Mouse (Mus musculus): ENCODE measurements around the gene Plekhm1.
"Not testable (repeated sequence)": the region's sequence is repeated elsewhere in the genome, so short reads cannot be mapped to it uniquely, and the experiment has no call there.

The Plekhm1 gene

DNA sequence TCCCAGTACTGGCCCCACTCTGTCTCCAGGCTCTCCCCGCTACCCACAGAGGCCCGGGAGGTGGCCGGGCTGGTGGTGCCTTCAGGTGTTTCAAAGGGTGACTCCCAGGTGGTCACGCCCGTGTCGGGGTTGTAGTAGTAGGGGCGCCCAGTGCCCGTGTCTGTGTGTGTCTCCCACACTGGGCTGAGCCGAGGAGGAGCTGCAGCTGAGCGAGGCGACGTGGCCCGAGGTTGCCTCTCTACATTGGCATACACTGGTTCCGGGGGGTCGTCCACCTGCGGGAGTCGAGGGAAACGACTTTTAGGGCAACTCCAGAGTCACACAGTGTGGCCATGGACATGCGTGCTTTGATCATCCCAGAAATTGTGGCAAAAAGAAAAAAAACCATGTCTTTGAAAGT lies 72.4 kb downstream of the Plekhm1 start:
- DNase-seq (ENCODE audit: low spot score in 2 of 2) = no peak

DNA sequence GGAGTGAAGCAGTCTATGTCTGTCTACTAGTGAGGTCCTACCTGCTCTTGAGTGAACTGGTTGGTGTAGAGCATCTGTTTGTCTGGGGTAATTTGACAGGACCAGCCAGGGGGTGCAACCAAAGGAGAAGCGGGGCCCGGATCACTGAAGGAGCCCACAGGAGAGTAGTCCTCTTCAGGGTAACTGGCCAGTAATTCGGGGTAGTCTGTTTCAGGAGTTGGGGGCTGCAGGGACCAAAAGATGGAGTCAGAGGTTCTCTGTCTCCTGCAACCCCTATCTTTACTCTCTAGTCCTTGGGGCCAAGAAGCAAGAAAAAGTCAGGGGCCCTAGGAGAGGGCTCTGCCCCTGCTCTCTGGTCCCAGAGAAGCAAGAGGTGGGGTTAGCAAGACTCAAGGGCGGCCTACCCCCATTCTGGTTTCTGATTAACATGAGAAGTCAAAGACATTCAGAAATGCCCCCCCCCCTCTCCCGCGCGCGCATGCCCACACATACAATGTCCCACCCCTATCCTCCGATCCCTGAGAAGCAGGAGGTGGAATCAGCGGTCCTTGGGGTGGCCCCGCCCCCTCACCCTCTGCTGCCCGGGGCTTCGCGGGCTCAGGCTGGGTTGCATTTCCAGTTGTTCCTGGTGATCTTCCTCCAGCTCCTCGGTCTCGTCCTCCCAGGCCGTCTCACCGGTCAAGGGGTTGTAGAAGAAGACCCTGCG lies 72.9 kb downstream of the Plekhm1 start:
- DNase-seq (ENCODE audit: low spot score in 2 of 2) = no peak

DNA sequence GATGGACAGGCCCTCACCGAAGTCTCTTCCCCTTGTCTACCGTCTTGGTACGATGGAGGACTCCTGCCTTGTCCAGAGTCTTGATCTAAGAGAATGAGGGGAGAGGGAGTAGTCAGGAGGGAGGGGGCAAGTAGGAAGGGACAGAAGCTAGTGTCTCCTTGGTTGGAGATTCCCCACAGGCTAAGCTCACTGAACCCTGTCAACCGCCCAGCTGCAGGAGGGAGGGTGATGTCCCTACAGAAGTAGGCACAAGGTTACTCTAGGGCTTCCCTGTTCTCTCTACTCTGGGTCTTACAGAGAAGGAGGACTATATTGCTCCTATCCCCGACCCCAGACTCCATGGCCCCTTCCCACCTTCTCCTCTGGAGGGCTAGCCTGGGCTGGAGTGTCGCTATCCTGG lies 73.8 kb downstream of the Plekhm1 start:
- DNase-seq (ENCODE audit: low spot score in 2 of 2) = no peak

DNA sequence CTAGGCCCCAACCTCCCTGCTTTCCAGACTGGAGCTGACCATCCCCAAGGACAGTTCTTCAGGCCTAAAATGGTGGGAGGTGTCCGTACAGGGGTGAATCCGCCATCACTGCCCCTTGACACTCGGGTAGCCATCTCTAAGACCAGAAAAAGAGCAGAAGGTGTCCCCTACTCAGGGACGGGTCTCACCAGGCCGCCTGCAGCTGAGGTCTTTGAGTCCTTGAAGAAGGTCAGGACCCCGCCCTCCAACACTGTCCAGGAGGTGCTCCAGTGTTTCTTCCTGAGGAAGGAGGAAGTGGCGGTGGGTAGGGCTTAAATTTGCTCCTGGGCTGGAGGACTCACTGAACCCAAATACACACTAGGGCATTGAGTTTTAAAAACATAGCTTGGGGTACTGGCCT lies 74.4 kb downstream of the Plekhm1 start:
- no peak for DNase-seq (ENCODE audit: low spot score in 2 of 2)

DNA sequence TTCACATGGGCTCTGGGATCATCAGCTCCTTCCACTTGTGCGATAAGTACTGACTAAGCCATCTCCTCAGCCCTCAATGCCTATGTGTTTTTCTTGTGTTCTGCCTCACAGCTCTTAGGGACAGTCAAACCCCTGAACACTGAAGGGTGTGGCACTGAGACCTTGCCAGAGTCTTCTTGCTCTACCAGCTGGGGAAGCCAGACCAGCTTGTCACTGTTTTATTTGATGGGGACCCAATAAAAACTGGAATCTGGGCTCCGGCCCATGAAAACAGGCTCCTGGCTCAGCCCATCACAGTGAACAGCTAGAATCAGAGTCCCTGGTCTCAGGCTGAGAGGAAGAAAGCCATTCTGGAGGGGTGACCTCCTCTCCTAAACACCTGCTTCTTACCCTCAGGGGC lies 75.3 kb downstream of the Plekhm1 start:
- DNase-seq (ENCODE audit: low spot score in 2 of 2) = no peak

DNA sequence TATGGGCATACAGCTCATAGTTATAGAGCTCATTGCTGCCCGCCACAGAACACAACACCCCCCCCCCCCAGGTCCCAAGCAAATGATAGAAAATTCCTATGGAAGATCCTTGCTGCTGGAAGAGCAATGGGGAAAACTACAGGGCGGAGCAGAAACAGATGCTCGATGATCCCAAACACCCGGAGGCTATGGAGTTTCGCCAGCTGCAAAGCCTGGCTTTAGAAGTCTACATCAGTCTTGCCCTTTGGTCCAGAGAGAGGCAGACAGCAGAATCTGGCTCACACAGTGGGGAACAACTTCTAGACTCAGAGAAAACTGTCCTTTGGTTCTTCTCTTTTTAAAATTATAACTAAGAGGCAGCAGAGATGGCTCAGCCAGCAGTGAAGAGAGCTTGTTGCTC lies 76.9 kb downstream of the Plekhm1 start:
- DNase-seq (ENCODE audit: low spot score in 2 of 2) = no peak

DNA sequence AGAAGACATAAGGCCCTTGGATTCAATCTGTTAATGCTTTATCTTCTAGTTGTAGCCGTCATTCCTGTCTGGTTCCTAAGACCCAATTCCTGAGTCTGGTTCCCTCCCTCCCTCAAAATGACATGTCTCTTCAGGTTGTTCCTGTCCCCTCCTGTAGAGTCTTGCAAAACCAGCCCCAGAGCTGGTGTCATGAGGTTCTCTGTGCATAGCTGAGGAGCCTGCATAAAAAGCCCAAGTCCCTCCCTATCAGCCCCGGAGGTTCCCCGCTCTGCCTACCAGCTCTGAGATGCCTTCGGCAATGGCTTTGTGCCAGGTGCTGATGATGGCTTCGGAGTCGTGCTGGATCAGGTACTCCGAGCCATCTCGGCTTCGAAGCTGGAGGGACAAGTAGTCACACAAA lies 77.6 kb downstream of the Plekhm1 start:
- no peak for DNase-seq (ENCODE audit: low spot score in 2 of 2)

DNA sequence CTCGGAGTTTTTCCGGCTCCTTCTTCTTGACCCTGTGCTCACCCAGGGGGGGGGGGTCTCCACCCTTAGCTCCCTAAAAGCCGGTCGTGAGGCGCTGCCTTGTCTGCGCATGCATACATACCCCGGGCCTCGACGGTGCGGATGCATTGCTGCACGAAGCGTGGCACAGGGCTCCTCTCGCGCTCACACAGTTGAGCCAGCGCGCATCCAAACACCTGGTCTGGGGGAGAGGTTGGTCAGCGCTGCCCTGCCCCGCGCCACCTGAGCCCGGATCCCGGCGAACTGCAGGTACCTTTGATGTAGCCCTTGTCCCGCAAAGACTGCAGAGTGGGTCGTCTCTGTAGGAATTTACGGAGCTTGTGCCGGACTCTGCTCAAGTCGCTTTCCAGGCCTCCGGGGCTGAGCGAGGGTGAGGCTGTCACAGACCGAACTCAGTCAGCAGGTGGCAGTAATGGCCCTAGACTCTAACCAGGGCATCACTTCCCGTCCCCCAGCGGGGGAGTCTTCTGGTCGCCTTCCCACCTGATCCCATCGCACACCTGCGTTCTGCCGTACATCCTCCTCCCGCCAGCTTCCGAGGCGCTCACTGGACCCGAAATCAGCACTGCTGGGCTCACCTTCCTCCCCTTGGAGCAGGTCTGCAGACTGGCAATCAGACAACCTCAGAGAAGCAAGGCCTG lies 78.6 kb downstream of the Plekhm1 start:
- peak in 1 of 2 experiments; percentile 49 for DNase-seq (ENCODE audit: low spot score in 2 of 2)

DNA sequence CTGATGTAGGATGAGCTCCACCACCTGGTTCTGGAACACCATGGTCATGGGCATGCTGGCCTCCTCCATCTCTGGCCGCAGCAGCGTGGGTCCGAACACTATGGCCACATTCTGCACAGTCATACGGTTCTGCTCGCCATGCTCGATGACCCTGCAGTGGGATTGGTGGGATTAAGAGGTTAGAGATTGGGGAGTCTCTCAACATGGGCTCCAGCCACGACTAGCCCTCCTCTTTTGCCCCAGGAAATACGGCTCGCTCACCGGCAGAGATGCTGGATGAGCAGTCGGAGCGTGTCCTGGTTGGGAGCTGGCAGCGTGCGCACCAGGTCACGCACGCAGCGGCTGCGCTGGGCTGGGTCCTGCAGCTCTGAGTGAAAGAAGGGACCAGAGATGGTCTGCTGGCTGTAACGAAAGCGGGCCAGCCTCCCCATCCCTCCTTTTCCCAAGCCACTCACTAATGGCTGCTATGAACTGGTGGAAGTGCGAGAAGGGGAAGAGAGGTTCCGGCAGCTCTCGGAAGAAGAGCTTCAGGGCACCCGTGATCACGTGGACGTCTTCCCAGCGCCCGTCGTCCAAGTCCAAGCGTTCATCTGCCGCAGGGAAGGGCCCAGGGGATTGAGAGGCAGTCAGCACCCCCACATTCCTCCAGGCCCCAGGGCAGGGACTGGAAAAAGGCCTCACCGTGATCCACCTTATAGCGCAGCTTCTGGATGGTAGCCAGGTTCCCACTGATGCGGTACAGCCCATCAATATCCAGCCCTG lies 79.4 kb downstream of the Plekhm1 start:
- DNase-seq (ENCODE audit: low spot score in 2 of 2) = peak in 1 of 2 experiments; percentile 27

DNA sequence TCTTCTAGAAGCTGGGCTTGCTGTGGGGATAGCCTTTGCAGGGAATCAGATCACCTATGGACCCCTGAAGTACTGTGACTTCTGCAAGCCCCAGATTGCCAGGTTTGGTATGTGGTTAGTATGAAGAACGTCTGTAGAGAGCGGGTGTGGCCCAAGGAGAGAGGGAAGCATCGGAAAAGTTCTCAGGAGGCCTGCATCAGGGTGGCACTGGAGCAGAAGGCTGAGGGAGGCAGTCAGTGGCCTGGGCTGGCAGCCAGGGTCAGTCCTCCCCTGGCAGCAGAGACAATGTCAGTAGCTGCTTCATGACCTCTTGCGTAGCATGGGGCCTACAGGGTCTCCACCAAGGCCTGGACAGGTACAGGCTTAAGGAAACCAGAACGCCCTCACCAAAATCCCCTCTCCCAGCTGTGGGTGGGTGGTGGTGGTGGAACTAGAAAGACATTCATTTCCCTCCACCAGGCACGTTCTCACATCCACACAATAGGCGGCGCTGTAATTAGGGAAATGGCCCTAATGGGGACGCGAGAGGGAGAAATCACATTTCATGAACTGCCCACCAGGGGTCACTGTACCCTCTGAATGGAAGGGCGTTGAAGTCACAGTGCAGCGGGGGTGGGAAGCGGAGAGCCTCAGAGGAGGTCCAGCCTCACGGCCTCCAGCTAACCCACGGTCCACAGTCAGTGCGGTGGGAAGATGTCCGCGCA lies 80.1 kb downstream of the Plekhm1 start:
- DNase-seq (ENCODE audit: low spot score in 2 of 2) = peak; percentile 68 to 89

DNA sequence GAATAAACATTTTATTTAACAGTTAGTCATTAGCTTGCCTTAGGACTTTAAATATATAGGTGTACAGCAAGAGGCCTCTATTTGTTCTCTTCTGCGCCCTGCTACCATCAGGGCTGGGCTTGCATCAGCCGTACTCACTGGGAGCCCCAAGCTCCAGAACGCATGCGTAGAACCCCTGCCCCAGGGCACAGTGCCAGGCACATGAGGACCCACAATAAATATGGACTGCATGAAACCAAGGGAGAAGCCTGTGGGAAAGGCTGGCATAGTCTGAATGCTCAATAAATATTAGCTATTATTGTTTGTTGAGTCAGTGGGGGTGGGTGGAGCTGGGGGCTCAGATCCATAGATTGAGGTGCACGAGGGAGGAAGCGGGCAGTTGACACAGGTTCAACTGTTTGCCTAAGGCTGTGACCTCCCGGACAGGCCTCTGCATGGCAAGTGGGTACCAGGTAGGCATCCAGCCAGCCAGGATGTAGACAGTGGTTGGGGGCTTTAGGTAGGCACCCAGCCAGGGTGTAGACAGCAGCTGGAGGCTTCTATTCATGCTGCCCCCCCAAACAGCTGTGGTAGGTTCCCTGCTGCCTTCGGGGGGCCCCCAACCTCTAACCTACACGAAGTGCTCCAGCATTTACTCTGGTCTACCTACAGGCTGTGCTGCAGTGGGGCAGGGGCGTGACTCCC lies 80.8 kb downstream of the Plekhm1 start:
- DNase-seq (ENCODE audit: low spot score in 2 of 2) = no peak

DNA sequence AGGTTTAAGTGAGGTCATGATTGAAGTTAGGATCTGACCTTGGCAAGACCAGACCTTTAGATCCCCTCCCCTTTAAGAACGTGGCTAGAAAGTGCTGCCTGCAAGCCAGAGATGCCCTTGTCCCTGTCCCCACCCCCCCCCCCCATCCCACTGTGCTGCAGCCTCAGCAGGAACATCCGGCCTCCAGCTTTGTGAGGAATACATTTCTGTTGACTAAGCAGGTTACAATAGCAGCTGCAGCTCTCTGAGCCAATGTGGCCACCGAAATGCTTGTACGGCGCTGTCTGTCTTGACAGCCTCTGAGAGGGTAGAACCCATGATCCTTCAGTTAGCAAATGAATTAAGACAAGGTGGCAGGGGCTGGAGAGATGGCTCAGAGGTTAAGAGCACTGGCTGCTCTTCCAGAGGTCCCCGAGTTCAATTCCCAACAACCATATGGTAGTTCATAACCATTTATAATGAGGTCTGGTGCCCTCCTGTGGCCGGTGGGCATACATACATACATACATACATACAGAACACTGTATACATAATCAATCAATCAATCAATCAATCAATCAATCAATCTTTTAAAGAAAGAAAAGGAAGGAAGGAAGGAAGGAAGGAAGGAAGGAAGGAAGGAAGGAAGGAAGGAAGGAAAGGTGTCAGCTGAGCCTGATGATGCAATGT lies 81.7 kb downstream of the Plekhm1 start:
- no peak for DNase-seq (ENCODE audit: low spot score in 2 of 2)

DNA sequence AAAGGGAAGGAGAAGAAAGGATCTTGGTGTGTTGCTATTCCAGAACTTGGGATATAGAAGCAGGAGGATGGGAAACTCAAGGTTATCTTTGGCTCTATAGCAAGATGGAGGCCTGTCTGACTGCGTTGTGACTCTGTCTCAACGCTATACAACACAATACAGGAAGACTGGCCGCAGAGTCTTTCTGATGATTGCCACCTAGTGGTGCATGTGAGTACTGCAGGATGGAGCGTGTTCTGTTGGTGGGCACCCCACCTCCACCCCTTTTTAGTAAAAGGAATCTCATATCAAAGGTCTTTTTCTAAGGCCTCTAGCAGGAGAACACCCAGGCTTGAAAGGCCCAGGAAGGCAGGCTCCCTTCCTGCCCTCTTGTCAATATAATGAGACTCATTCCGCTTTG lies 85.5 kb downstream of the Plekhm1 start:
- peak; percentile 83 to 90 for DNase-seq (ENCODE audit: low spot score in 2 of 2)

DNA sequence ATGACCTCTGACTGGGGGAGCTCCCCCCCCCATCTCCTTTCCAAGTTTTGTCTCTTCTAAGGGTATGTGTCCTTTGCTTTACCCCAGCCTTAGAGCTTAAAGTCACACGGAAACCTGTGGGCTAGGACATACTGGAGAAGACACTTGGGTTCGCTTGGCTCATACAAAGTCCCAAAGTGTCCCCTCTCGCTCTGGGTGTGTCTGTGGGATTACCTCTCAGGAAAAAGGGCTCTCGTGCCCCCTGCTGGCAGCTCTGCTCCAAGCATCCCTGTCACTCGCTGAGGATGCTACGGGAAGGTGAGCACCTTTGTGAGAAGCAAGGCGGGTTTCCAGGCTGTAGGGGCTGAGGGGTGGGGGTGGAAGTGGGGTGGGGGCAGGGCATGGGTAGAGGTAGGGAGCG lies 87.3 kb downstream of the Plekhm1 start:
- peak; percentile 55 to 74 for DNase-seq (ENCODE audit: low spot score in 2 of 2)

DNA sequence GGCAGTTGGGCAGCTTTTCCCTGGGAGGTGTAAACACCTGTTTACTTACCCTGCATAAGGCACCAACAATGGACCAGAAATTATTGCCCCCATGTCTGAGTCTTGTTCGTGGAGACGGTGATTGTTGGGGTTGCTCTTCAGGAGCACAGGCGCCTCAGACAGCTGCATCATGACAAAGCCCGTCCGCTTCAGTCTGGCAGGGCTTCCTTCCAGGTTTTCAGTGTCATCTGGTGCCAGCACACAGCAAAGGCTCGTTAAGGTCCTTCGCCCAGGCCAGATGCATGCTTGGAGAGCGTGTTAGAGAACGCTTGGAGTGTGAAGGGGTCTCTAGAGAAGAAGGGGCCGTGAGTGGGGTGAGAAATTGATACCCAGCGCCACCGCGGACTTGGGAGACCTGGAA lies 87.8 kb downstream of the Plekhm1 start:
- peak in 1 of 2 experiments; percentile 23 for DNase-seq (ENCODE audit: low spot score in 2 of 2)

DNA sequence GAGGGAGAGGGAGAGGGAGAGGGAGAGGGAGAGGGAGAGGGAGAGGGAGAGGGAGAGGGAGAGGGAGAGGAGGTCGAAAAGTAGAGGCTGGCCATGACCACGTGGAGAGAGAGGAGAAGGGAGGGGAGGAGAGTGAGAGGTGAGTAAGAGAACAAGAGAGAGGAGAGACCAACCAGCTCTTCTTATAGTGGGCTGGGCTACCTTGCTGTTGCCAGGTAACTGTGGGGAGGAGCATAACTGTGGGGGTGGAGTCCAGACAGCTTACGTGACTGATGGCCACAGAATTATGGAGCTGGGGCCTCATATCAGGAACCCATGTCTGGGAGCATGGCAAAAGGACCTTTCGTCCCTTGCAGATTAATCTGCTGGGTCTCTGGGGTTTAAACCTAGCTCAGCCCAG lies 89.7 kb downstream of the Plekhm1 start:
- not testable (repeated sequence) for DNase-seq (ENCODE audit: low spot score in 2 of 2)

DNA sequence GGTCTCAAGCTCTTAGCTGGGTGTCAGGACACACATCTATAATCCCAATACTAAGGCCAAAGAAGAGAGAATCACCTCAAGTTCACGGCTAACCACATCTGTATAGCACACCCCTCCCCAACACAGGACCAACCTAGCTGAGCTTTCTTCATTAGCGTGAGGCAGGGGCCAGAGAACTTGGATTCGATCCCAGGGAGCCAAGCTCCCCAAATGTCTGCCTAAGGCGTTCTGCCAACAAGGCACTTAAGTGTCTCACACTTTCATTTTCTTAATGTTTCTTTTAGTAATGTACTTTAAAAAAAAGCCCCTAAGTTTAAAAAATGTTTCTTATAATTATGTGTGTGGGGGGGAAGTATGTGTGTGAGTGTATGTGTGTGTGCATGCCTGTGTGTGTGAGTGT lies 91.8 kb downstream of the Plekhm1 start:
- DNase-seq (ENCODE audit: low spot score in 2 of 2) = no peak

DNA sequence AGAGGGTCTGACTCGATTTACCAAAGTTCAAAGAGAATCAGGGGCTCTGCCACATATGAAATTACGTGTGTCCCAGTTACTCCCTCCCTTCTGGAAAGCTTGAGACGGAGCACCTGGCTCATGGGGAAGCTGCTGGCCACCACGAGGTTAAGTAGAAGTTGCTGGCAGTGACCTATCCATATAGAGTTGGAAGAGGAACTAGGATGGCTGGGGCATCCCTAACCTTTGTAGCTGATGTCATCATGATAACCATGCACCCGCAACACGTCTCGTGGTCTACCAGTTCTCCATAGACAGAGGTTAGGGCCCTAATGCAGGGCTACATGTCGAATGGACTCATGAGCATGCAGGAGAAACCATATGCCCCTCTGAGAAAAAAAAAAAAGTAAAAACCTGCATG lies 92.3 kb downstream of the Plekhm1 start:
- no peak for DNase-seq (ENCODE audit: low spot score in 2 of 2)

DNA sequence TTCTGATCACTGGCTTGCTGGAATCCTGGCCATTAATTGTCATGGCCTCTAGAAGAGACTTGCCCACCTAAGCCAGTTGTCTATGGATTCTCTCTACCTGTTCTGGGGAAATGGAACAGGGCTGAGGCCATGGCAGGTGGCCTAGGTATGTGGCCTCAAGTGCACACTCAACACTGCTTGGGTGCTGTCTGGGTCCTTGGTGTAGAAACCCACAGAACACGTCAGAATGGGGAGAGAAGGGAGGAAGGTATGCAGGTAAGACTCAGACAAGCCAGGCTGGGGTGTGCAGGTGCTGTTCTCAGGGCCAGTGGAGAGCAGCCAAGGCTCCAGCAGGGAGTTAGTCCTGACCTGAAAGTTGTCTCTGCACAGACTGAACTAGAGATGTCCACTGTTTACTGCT lies 94.4 kb downstream of the Plekhm1 start:
- DNase-seq (ENCODE audit: low spot score in 2 of 2) = no peak

DNA sequence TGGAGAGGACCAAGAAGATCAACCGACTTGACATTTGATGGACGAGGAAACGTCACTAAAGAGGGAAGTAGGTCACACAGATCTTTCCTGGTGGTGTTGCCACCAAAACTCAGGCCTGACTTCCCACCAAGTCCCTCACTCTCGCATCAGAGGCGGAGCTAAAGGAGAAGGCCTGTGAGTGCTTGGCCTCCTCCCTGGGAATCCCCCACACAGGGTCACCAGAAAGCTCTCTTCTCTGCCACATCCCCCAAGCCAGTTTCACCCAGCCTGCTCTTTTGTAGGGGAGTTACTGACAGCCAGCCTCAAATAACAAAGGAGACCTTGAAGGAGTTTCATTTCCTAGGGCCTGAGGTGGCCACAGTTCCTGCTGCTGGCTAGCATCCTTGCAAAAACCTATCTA lies 97.1 kb downstream of the Plekhm1 start:
- no peak for DNase-seq (ENCODE audit: low spot score in 2 of 2)

DNA sequence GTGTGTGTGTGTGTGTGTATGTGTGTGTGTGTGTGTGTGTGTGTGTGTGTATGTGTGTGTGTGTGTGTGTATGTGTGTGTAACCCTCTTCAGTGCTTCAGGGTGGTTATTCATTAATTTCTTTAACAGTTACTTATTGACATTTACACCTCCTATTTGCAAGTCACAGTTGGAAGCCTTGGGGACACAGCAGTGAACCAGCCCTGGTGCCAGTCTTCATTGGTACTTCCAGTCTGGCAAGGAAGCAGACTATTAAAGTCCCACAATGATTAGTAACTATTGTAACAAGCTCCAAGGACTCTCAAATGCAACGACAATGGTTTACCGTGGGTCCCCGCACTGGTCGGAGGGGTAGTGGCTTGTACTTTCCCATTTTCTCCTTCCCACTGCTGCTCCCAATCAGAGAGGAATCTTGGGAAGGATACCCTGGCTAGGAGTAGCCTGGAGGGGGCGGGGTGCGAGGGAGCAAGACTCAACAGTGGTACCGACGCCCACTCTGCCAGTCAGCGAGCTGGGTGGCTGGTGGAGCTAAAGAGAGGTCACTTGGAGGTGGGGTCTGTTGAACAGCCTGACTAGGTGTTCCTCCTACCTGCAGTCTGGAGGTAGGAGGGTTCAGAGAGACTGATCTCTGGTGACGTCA lies 97.6 kb downstream of the Plekhm1 start:
- DNase-seq (ENCODE audit: low spot score in 2 of 2) = no peak
